Mouse (Mus musculus): Measurements from ENCODE around the gene Zbtb20. TPM values are rescaled to one million over a fixed set of nuclear protein-coding genes. Genes with fewer than 3 reads are reported as not detected.

The Zbtb20 gene
- polyA plus RNA-seq, 1 experiment from 2014 or later: 5.2 TPM

GRCm38 (mm10) chr16:43399428-43399827 is 523.7 kb downstream of the Zbtb20 start:
- H3K27ac ChIP-seq: no peak overlapping the region
- H3K36me3 ChIP-seq (ENCODE audit: inconsistent target): no peaks in the 10 kb centered on the region
- H3K79me2 ChIP-seq (ENCODE audit: inconsistent target): no peaks in the 10 kb centered on the region
- no peak overlapping the region for H3K4me3 ChIP-seq (ENCODE audit: inconsistent target)

- Histone ChIP-seq H3K4me3 (ENCODE audit: inconsistent target) (no peak overlapping the region), H3K27ac (no peak overlapping the region), H3K36me3 (ENCODE audit: inconsistent target) (no peaks in the 10 kb centered on the region), H3K79me2 (ENCODE audit: inconsistent target) (no peaks in the 10 kb centered on the region)
Measured at GRCm38 (mm10) chr16:43400046-43400445, 524.4 kb downstream of the Zbtb20 start.

- no peak overlapping the region for H3K27ac ChIP-seq
Measured at GRCm38 (mm10) chr16:43400949-43401348, 525.3 kb downstream of the Zbtb20 start.

GRCm38 (mm10) chr16:43402888-43403287 is 527.2 kb downstream of the Zbtb20 start:
- 87% methylated on average over 4 of the region's 4 CpGs for WGBS (ENCODE audit: missing documents)
- Histone ChIP-seq H3K79me2 (ENCODE audit: inconsistent target) (no peaks in the 10 kb centered on the region), H3K4me3 (ENCODE audit: inconsistent target) (no peak overlapping the region), H3K36me3 (ENCODE audit: inconsistent target) (no peaks in the 10 kb centered on the region), H3K27ac (no peak overlapping the region)

More at GRCm38 (mm10) chr16:43400949-43401348, 525.3 kb downstream of the Zbtb20 start:
- Histone ChIP-seq H3K36me3 (ENCODE audit: inconsistent target) (no peaks in the 10 kb centered on the region), H3K4me3 (ENCODE audit: inconsistent target) (no peak overlapping the region), H3K79me2 (ENCODE audit: inconsistent target) (no peaks in the 10 kb centered on the region)
- WGBS (ENCODE audit: missing documents): 90% methylated on average over 2 of the region's 2 CpGs

GRCm38 (mm10) chr16:43405089-43405488 is 529.4 kb downstream of the Zbtb20 start:
- Histone ChIP-seq H3K79me2 (ENCODE audit: inconsistent target) (no peaks in the 10 kb centered on the region), H3K4me3 (ENCODE audit: inconsistent target) (no peak overlapping the region), H3K36me3 (ENCODE audit: inconsistent target) (no peaks in the 10 kb centered on the region), H3K27ac (no peak overlapping the region)
- 97% methylated on average over 3 of the region's 3 CpGs for WGBS (ENCODE audit: missing documents)

GRCm38 (mm10) chr16:43407594-43408142 is 532.0 kb downstream of the Zbtb20 start:
- Histone ChIP-seq H3K4me3 (ENCODE audit: inconsistent target) (no peak overlapping the region), H3K36me3 (ENCODE audit: inconsistent target) (no peaks in the 10 kb centered on the region), H3K27ac (no peak overlapping the region), H3K79me2 (ENCODE audit: inconsistent target) (no peaks in the 10 kb centered on the region)
- WGBS (ENCODE audit: missing documents): 58% methylated on average over 2 of the region's 2 CpGs

GRCm38 (mm10) chr16:43408622-43409021 is 532.9 kb downstream of the Zbtb20 start:
- H3K36me3 ChIP-seq (ENCODE audit: inconsistent target): no peaks in the 10 kb centered on the region
- H3K79me2 ChIP-seq (ENCODE audit: inconsistent target): no peaks in the 10 kb centered on the region
- H3K4me3 ChIP-seq (ENCODE audit: inconsistent target): no peak overlapping the region
- no peak overlapping the region for H3K27ac ChIP-seq
- 88% methylated on average over 5 of the region's 5 CpGs for WGBS (ENCODE audit: missing documents)

- no peak overlapping the region for H3K27ac ChIP-seq
- 42% methylated on average over 4 of the region's 4 CpGs for WGBS (ENCODE audit: missing documents)
- no peak overlapping the region for H3K4me3 ChIP-seq (ENCODE audit: inconsistent target)
- no peaks in the 10 kb centered on the region for H3K36me3 ChIP-seq (ENCODE audit: inconsistent target)
- H3K79me2 ChIP-seq (ENCODE audit: inconsistent target): no peaks in the 10 kb centered on the region
Measured at GRCm38 (mm10) chr16:43409108-43409909, 533.6 kb downstream of the Zbtb20 start.

GRCm38 (mm10) chr16:43409910-43410612 is 534.4 kb downstream of the Zbtb20 start:
- H3K4me3 ChIP-seq (ENCODE audit: inconsistent target): no peak overlapping the region

GRCm38 (mm10) chr16:43410613-43410974 is 534.9 kb downstream of the Zbtb20 start:
- Histone ChIP-seq H3K79me2 (ENCODE audit: inconsistent target) (no peaks in the 10 kb centered on the region), H3K4me3 (ENCODE audit: inconsistent target) (no peak overlapping the region), H3K27ac (no peak overlapping the region), H3K36me3 (ENCODE audit: inconsistent target) (no peaks in the 10 kb centered on the region)
- 92% methylated on average over 7 of the region's 7 CpGs for WGBS (ENCODE audit: missing documents)

More at GRCm38 (mm10) chr16:43409910-43410612, 534.4 kb downstream of the Zbtb20 start:
- no peaks in the 10 kb centered on the region for H3K36me3 ChIP-seq (ENCODE audit: inconsistent target)
- no peaks in the 10 kb centered on the region for H3K79me2 ChIP-seq (ENCODE audit: inconsistent target)
- WGBS (ENCODE audit: missing documents): 60% methylated on average over 12 of the region's 12 CpGs
- H3K27ac ChIP-seq: no peak overlapping the region

GRCm38 (mm10) chr16:43415864-43416263 is 540.2 kb downstream of the Zbtb20 start:
- 95% methylated on average over 4 of the region's 4 CpGs for WGBS (ENCODE audit: missing documents)
- no peaks in the 10 kb centered on the region for H3K36me3 ChIP-seq (ENCODE audit: inconsistent target)
- no peak overlapping the region for H3K4me3 ChIP-seq (ENCODE audit: inconsistent target)
- H3K27ac ChIP-seq: no peak overlapping the region
- H3K79me2 ChIP-seq (ENCODE audit: inconsistent target): no peaks in the 10 kb centered on the region

- Histone ChIP-seq H3K27ac (no peak overlapping the region), H3K4me3 (ENCODE audit: inconsistent target) (no peak overlapping the region), H3K79me2 (ENCODE audit: inconsistent target) (no peaks in the 10 kb centered on the region), H3K36me3 (ENCODE audit: inconsistent target) (no peaks in the 10 kb centered on the region)
- WGBS (ENCODE audit: missing documents): 60% methylated on average over 2 of the region's 2 CpGs
Measured at GRCm38 (mm10) chr16:43419923-43420322, 544.2 kb downstream of the Zbtb20 start.

GRCm38 (mm10) chr16:43428955-43429354 is 553.3 kb downstream of the Zbtb20 start:
- Histone ChIP-seq H3K79me2 (ENCODE audit: inconsistent target) (no peaks in the 10 kb centered on the region), H3K4me3 (ENCODE audit: inconsistent target) (no peak overlapping the region), H3K36me3 (ENCODE audit: inconsistent target) (no peaks in the 10 kb centered on the region), H3K27ac (no peak overlapping the region)
- 100% methylated on average over 2 of the region's 2 CpGs for WGBS (ENCODE audit: missing documents)

GRCm38 (mm10) chr16:43430030-43430429 is 554.3 kb downstream of the Zbtb20 start:
- Histone ChIP-seq H3K4me3 (ENCODE audit: inconsistent target) (no peak overlapping the region), H3K79me2 (ENCODE audit: inconsistent target) (no peaks in the 10 kb centered on the region), H3K27ac (no peak overlapping the region), H3K36me3 (ENCODE audit: inconsistent target) (no peaks in the 10 kb centered on the region)
- WGBS (ENCODE audit: missing documents): 90% methylated on average over 4 of the region's 4 CpGs

Measured in macrophage (primary cell).